Mouse (Mus musculus): ENCODE measurements around the gene Zfp524. TPM values are rescaled to one million over a fixed set of nuclear protein-coding genes. Genes with fewer than 3 reads are reported as not detected.
"Not testable (repeated sequence)": the region's sequence is repeated elsewhere in the genome, so short reads cannot be mapped to it uniquely, and the experiment has no call there.

Gene Zfp524
- polyA plus RNA-seq, 1 experiment from 2014 or later: 10.4 TPM

GRCm38 (mm10) chr7:5016920-5017319 is 2.7 kb downstream of the Zfp524 start:
- no peaks in the 10 kb centered on the region for H3K9me3 ChIP-seq (replicated peaks)
- H3K36me3 ChIP-seq: peaks cover 25% of the 10 kb centered on the region
- 98% methylated on average over 2 of the region's 2 CpGs for WGBS
- ATAC-seq (ENCODE audit: insufficient number of reproducible peaks, low FRiP score): no peak
- H3K27me3 ChIP-seq (replicated peaks): no peaks in the 10 kb centered on the region
- no peak overlapping the region for H3K4me2 ChIP-seq
- H3K27ac ChIP-seq (ENCODE audit: poor library complexity, severe bottlenecking): no peak overlapping the region
- H3K4me1 ChIP-seq (replicated peaks): peaks cover 17% of the 10 kb centered on the region
- H3K4me3 ChIP-seq: no peak overlapping the region
- H3K9ac ChIP-seq: no peak overlapping the region

- no peak overlapping the region for H3K9ac ChIP-seq
- H3K4me2 ChIP-seq: no peak overlapping the region
- H3K9me3 ChIP-seq (replicated peaks): no peaks in the 10 kb centered on the region
- H3K27me3 ChIP-seq (replicated peaks): no peaks in the 10 kb centered on the region
- peaks cover 25% of the 10 kb centered on the region for H3K36me3 ChIP-seq
- 90% methylated on average over 16 of the region's 16 CpGs for WGBS
- H3K27ac ChIP-seq (ENCODE audit: poor library complexity, severe bottlenecking): no peak overlapping the region
- ATAC-seq (ENCODE audit: insufficient number of reproducible peaks, low FRiP score): no peak
- no peak overlapping the region for H3K4me3 ChIP-seq
- H3K4me1 ChIP-seq (replicated peaks): peaks cover 17% of the 10 kb centered on the region
These were observed 3.1 kb downstream of the Zfp524 start for GRCm38 (mm10) chr7:5017352-5017751.

GRCm38 (mm10) chr7:5017931-5018330 is 3.7 kb downstream of the Zfp524 start:
- Histone ChIP-seq H3K27ac (ENCODE audit: poor library complexity, severe bottlenecking) (no peak overlapping the region), H3K9me3 (replicated peaks) (no peaks in the 10 kb centered on the region), H3K9ac (no peak overlapping the region), H3K36me3 (peaks cover 25% of the 10 kb centered on the region), H3K4me2 (no peak overlapping the region), H3K4me1 (replicated peaks) (peaks cover 17% of the 10 kb centered on the region), H3K4me3 (no peak overlapping the region), H3K27me3 (replicated peaks) (no peaks in the 10 kb centered on the region)
- 96% methylated on average over 21 of the region's 21 CpGs for WGBS
- ATAC-seq (ENCODE audit: insufficient number of reproducible peaks, low FRiP score): no peak

GRCm38 (mm10) chr7:5019576-5019975 is 5.4 kb downstream of the Zfp524 start:
- Histone ChIP-seq H3K4me2 (peak overlapping the region; percentile 90), H3K9ac (peak overlapping the region; percentile 97), H3K27ac (ENCODE audit: poor library complexity, severe bottlenecking) (peak overlapping the region; percentile 97), H3K36me3 (peaks cover 39% of the 10 kb centered on the region), H3K4me1 (replicated peaks) (peaks cover 13% of the 10 kb centered on the region), H3K4me3 (peak overlapping the region; percentile 95)
- 30% methylated on average over 8 of the region's 8 CpGs for WGBS
- H3K9me3 ChIP-seq (replicated peaks); H3K27me3 ChIP-seq (replicated peaks); ATAC-seq (ENCODE audit: insufficient number of reproducible peaks, low FRiP score): not testable (repeated sequence)

GRCm38 (mm10) chr7:5020000-5020681 is 5.9 kb downstream of the Zfp524 start, which contains the start of the genes Zfp865 and Ccdc106:
TSS of gene Zfp865 (plus strand) at chr7:5020376.
TSS of gene Ccdc106 (plus strand) at chr7:5020553.
- under 1% methylated on average over 49 of the region's 49 CpGs for WGBS
- H3K4me1 ChIP-seq (replicated peaks): peaks cover 13% of the 10 kb centered on the region
- peak within 1 kb of the TSS; percentile 95 for H3K4me3 ChIP-seq

DNA sequence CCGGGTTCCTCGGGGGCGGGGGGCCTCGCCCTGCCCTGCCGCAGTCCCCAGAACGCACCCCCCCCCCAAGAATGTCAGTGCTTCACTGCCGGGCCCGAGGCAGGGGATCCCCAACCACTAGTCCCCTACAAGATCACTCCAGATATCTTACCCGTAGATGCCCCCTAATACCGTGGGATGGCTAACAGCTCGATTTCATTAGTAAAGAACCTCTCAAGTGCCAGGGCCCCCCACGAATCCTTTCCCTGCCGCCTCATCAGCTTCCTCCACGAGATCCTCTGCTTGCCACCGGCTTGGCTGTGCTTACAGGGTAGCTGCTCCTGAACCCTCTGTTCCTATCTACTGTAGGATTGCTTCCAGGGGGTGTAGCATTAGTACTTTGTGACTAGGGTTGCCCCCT is 6.5 kb downstream of the Zfp524 start:
- peak overlapping the region; percentile 97 for H3K27ac ChIP-seq (ENCODE audit: poor library complexity, severe bottlenecking)
- ATAC-seq (ENCODE audit: insufficient number of reproducible peaks, low FRiP score): peak; percentile 6; the same call in 1 of the 2 replicates
- H3K9me3 ChIP-seq (replicated peaks): no peaks in the 10 kb centered on the region
- peak overlapping the region; percentile 95 for H3K4me3 ChIP-seq
- H3K27me3 ChIP-seq (replicated peaks): no peaks in the 10 kb centered on the region
- H3K4me1 ChIP-seq (replicated peaks): peaks cover 13% of the 10 kb centered on the region
- peak overlapping the region; percentile 97 for H3K9ac ChIP-seq
- peak overlapping the region; percentile 90 for H3K4me2 ChIP-seq
- peaks cover 49% of the 10 kb centered on the region for H3K36me3 ChIP-seq
- WGBS: under 1% methylated on average over 15 of the region's 15 CpGs

More at GRCm38 (mm10) chr7:5020000-5020681, 5.9 kb downstream of the Zfp524 start, which contains the start of the genes Zfp865 and Ccdc106:
- Histone ChIP-seq H3K36me3 (peaks cover 44% of the 10 kb centered on the region), H3K4me2 (peak within 1 kb of the TSS; percentile 90), H3K27ac (ENCODE audit: poor library complexity, severe bottlenecking) (peak within 1 kb of the TSS; percentile 97), H3K9ac (peak within 1 kb of the TSS; percentile 97), H3K27me3 (replicated peaks) (no peaks in the 10 kb centered on the region), H3K9me3 (replicated peaks) (no peaks in the 10 kb centered on the region)
- peak; percentile 92 for ATAC-seq (ENCODE audit: insufficient number of reproducible peaks, low FRiP score)

GRCm38 (mm10) chr7:5021197-5021596 is 7.0 kb downstream of the Zfp524 start:
- peak overlapping the region; percentile 97 for H3K27ac ChIP-seq (ENCODE audit: poor library complexity, severe bottlenecking)
- peak overlapping the region; percentile 95 for H3K4me3 ChIP-seq
- no peaks in the 10 kb centered on the region for H3K9me3 ChIP-seq (replicated peaks)
- WGBS: 49% methylated on average over 5 of the region's 5 CpGs
- no peaks in the 10 kb centered on the region for H3K27me3 ChIP-seq (replicated peaks)
- H3K36me3 ChIP-seq: peaks cover 55% of the 10 kb centered on the region
- H3K4me2 ChIP-seq: peak overlapping the region; percentile 90
- ATAC-seq (ENCODE audit: insufficient number of reproducible peaks, low FRiP score): no peak
- peaks cover 9% of the 10 kb centered on the region for H3K4me1 ChIP-seq (replicated peaks)
- peak overlapping the region; percentile 97 for H3K9ac ChIP-seq

DNA sequence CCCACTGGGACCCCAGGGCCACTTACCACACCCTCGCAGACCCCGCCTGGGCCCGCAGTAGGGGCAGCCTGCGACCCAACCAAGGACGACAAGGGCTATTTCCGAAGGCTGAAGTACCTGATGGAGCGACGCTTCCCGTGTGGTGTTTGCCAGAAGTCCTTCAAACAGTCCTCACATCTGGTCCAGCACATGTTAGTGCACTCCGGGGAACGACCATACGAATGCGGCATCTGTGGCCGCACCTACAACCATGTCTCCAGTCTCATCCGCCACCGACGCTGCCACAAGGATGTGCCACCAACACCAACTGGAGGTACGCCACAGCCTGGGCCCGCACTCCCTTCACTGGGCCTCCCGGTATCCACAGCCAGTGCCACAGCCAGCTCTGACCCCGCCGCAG is 15.3 kb downstream of the Zfp524 start:
- ATAC-seq (ENCODE audit: insufficient number of reproducible peaks, low FRiP score): no peak
- peaks cover 50% of the 10 kb centered on the region for H3K9me3 ChIP-seq (replicated peaks)

DNA sequence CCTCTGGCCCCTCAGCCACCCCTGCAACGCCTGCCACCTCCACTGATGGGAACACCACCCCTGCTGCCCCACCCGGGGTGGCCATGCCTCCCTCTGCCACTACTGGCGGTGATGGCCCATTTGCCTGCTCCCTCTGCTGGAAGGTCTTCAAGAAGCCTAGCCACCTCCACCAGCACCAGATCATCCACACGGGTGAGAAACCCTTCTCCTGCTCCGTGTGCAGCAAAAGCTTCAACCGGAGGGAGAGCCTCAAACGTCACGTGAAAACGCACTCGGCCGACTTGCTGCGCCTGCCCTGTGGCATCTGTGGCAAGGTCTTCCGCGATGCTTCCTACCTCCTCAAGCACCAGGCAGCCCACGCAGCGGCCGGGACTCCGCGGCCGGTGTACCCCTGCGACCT is 15.7 kb downstream of the Zfp524 start:
- no peak for ATAC-seq (ENCODE audit: insufficient number of reproducible peaks, low FRiP score)
- peaks cover 50% of the 10 kb centered on the region for H3K9me3 ChIP-seq (replicated peaks)
- no peak overlapping the region for H3K27ac ChIP-seq (ENCODE audit: poor library complexity, severe bottlenecking)
- no peaks in the 10 kb centered on the region for H3K27me3 ChIP-seq (replicated peaks)
- no peaks in the 10 kb centered on the region for H3K4me1 ChIP-seq (replicated peaks)
- no peak overlapping the region for H3K4me3 ChIP-seq
- WGBS: 86% methylated on average over 21 of the region's 21 CpGs
- H3K36me3 ChIP-seq: peaks cover 97% of the 10 kb centered on the region
- no peak overlapping the region for H3K4me2 ChIP-seq
- H3K9ac ChIP-seq: no peak overlapping the region

More for the DNA sequence above, 15.3 kb downstream of the Zfp524 start:
- no peak overlapping the region for H3K4me2 ChIP-seq
- no peak overlapping the region for H3K4me3 ChIP-seq
- H3K9ac ChIP-seq: no peak overlapping the region
- H3K27me3 ChIP-seq (replicated peaks): no peaks in the 10 kb centered on the region
- no peaks in the 10 kb centered on the region for H3K4me1 ChIP-seq (replicated peaks)
- H3K36me3 ChIP-seq: peaks cover 97% of the 10 kb centered on the region
- 89% methylated on average over 22 of the region's 22 CpGs for WGBS
- H3K27ac ChIP-seq (ENCODE audit: poor library complexity, severe bottlenecking): no peak overlapping the region

- no peak overlapping the region for H3K9ac ChIP-seq
- no peak for ATAC-seq (ENCODE audit: insufficient number of reproducible peaks, low FRiP score)
- no peaks in the 10 kb centered on the region for H3K27me3 ChIP-seq (replicated peaks)
- peaks cover 54% of the 10 kb centered on the region for H3K9me3 ChIP-seq (replicated peaks)
- no peak overlapping the region for H3K4me3 ChIP-seq
- no peak overlapping the region for H3K4me2 ChIP-seq
- no peaks in the 10 kb centered on the region for H3K4me1 ChIP-seq (replicated peaks)
- WGBS: 81% methylated on average over 63 of the region's 63 CpGs
- H3K27ac ChIP-seq (ENCODE audit: poor library complexity, severe bottlenecking): no peak overlapping the region
- peaks cover 98% of the 10 kb centered on the region for H3K36me3 ChIP-seq
These were observed 16.5 kb downstream of the Zfp524 start for GRCm38 (mm10) chr7:5030554-5031275.

GRCm38 (mm10) chr7:5031496-5031895 is 17.3 kb downstream of the Zfp524 start:
- Histone ChIP-seq H3K4me2 (no peak overlapping the region), H3K27ac (ENCODE audit: poor library complexity, severe bottlenecking) (no peak overlapping the region), H3K36me3 (peaks cover 98% of the 10 kb centered on the region), H3K4me3 (no peak overlapping the region), H3K27me3 (replicated peaks) (no peaks in the 10 kb centered on the region), H3K9me3 (replicated peaks) (peaks cover 56% of the 10 kb centered on the region), H3K9ac (no peak overlapping the region), H3K4me1 (replicated peaks) (no peaks in the 10 kb centered on the region)
- 77% methylated on average over 46 of the region's 46 CpGs for WGBS
- no peak for ATAC-seq (ENCODE audit: insufficient number of reproducible peaks, low FRiP score)

All from heart, embryonic 12.5 days (tissue).